Mouse (Mus musculus): ENCODE measurements at regions not wholly inside any gene's neighbourhood (a gene's known extent, or its start where the extent isn't known, plus 50 kb on each side); places are given as distances from the start of the nearest gene placed in this dataset.

DNA sequence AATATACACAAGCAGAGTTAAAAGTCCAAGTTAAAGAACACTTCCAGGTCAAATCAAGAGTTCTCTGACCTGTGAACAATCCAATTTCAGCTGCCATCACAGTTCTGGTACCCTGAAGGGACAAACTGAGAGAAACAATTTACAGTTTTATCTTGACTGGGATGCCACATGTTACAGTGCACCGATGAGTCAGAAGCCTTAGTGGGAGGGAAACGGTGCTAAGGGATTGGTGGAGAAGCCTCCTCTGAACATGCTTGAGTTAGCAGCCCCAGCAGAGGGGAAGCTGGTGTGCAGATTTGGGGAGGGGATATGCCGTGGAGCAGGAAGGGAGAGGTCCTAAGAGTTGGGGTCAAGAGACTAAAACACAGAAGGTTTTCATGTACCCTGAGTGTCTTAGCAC, 423.9 kb upstream of the Gm10131 start:
- TF ChIP-seq CTCF (IDR thresholded peaks at IDR 0.05; ENCODE audit: control insufficient read depth, insufficient read depth, low read length) = no peak
- TF ChIP-seq POLR2A (IDR thresholded peaks at IDR 0.05; ENCODE audit: borderline replicate concordance, control insufficient read depth, low read depth, low read length) = no peak
